Mouse (Mus musculus) olfactory bulb, adult 2 months (tissue): ENCODE data around the gene Dpt. TPM values are rescaled to one million over a fixed set of nuclear protein-coding genes. Genes with fewer than 3 reads are reported as not detected.
"Not testable (repeated sequence)": the region's sequence is repeated elsewhere in the genome, so short reads cannot be mapped to it uniquely, and the experiment has no call there.

Experiments
- H3K27ac ChIP-seq: fragments of 200-500 bp; 2 replicates; pipeline ENCODE4 v1.5.1; 2012; ENCODE audit warnings: low read depth, low read length; ENCODE audit not compliant: insufficient read depth
- H3K4me1 ChIP-seq: fragments of 200-500 bp; 2 replicates; pipeline ENCODE4 v1.6.1; 2012; ENCODE audit warnings: low read length; ENCODE audit not compliant: control insufficient read depth, insufficient read depth
- H3K4me3 ChIP-seq: fragments of 200-500 bp; 2 replicates; pipeline ENCODE4 v1.5.1; 2012; ENCODE audit warnings: mild to moderate bottlenecking, low read depth, low read length, moderate library complexity; ENCODE audit not compliant: insufficient read depth
- CTCF ChIP-seq: fragments of 200-500 bp; IDR thresholded peaks from 2 replicates; pipeline ENCODE4 v1.5.1; 2012; ENCODE audit warnings: low read depth, mild to moderate bottlenecking, low read length, moderate library complexity; ENCODE audit not compliant: insufficient read depth
- POLR2A ChIP-seq: fragments of 200-500 bp; IDR thresholded peaks from 2 replicates; pipeline ENCODE4 v1.6.1; 2012; ENCODE audit warnings: mild to moderate bottlenecking, low read depth, low read length, moderate library complexity; ENCODE audit not compliant: insufficient read depth
- WGBS: fragments of 180-500 bp; shearing (Covaris S2); methylation state at CpG from one replicate; pipeline ENCODE4 v1.1.7; 2018; 5-methylcytosine and 5-hydroxymethylcytosine counted together
- polyA plus RNA-seq: library from polyadenylated mRNA; stranded (reverse); fragments of >200 nt; gene quantifications from 2 replicates; pipeline ENCODE4 v1.2.4, GENCODE M21; 2012; ENCODE audit warnings: low replicate concordance; ENCODE audit not compliant: missing spikeins, insufficient read depth, insufficient read length

Gene Dpt
- polyA plus RNA-seq, 1 experiment = not detected

GRCm38 (mm10) chr1:164786165-164786564, 10.3 kb upstream of the Dpt start:
- TF ChIP-seq POLR2A = no peak
- no peak for TF ChIP-seq CTCF
- Histone ChIP-seq H3K4me1 (peaks cover 3% of the 10 kb centered on the region), H3K4me3 (no peak overlapping the region), H3K27ac (no peak overlapping the region)
- 72% methylated on average over 5 of the region's 5 CpGs for WGBS

GRCm38 (mm10) chr1:164787771-164788170, 8.7 kb upstream of the Dpt start:
- Histone ChIP-seq H3K27ac (peak overlapping the region; percentile 59; the same call in 1 of the 2 replicates), H3K4me1 (peaks cover 3% of the 10 kb centered on the region), H3K4me3 (no peak overlapping the region)
- 30% methylated on average over 7 of the region's 7 CpGs for WGBS
- TF ChIP-seq POLR2A (no peak), CTCF (no peak)

DNA sequence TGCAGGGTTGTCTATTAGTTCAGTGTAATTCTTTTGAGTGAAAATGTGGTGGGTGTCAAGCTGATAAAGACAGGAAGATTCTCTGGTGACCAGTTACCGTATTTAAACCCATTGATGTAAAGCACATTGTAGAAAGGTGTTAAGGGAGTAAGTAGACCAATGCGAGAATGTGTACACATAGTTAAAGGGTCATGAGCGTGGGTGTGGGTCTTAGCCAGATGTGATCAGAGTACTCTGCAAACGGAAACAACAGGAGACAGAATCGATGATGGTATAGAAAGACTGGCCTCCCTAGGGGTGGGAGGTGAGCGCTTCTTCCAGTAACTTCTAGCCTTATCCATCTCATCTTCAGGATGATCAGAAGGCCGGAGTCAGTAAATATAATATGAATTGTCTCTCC, 8.2 kb upstream of the Dpt start:
- H3K4me3 ChIP-seq = no peak overlapping the region
- WGBS = 93% methylated on average over 7 of the region's 7 CpGs
- H3K4me1 ChIP-seq = peaks cover 3% of the 10 kb centered on the region
- H3K27ac ChIP-seq = peak overlapping the region; percentile 59; the same call in 1 of the 2 replicates
- TF ChIP-seq CTCF (no peak), POLR2A (no peak)

DNA sequence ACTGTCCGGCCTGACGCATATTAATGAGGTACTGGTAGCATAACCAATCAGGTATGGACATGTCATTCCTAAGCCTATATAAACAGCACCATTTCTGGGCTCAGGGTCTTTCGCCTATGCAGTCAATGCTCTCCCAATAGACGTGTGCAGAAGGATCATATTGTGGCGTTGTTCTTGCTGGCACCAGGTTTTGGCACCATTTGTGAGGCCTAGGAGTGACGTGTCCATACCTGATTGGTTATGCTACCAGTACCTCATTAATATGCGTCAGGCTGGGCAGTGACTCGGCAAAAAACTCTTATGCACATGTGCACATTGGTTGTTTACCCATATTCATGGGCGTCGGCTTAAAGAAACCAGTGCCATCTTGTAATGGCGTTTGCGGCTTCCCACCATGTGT, 6.1 kb upstream of the Dpt start:
- not testable (repeated sequence) for H3K4me3 ChIP-seq, H3K4me1 ChIP-seq, H3K27ac ChIP-seq
- 98% methylated on average over 12 of the region's 12 CpGs for WGBS

- H3K4me3 ChIP-seq = no peak overlapping the region
- peaks cover 9% of the 10 kb centered on the region for H3K4me1 ChIP-seq
- no peak for TF ChIP-seq CTCF
- no peak for TF ChIP-seq POLR2A
- WGBS = 76% methylated on average over 4 of the region's 4 CpGs
- H3K27ac ChIP-seq = no peak overlapping the region
Observed at GRCm38 (mm10) chr1:164793049-164793448, 3.4 kb upstream of the Dpt start.

DNA sequence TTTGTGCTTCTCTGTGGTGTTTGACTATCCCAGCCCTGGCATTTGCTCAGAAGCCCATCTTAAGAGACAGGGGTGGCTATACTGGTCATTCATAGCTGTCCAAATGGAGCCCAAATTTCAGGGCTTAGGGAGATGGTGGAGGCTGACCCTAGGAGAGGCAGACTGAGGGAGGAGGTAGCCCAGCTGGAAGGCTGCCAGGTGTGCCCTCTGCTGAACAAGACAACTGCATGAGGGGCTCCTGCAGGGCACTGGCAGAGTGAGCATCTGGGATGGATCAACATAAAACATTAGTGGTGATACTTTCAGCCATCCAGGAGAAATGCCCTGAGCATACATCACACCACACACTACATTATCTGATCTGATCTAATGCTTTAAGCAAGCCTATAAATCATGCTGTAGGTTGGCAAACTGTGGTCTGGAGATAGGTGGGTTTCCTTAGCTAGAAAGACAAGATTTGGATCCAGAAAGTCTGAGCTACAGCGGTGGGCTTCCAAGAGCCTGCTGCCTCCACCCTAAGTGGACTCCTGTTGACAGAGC, 1.4 kb downstream of the Dpt start:
- no peak for TF ChIP-seq CTCF
- TF ChIP-seq POLR2A = no peak
- peak overlapping the region; percentile 97 for H3K27ac ChIP-seq
- H3K4me3 ChIP-seq = no peak overlapping the region
- H3K4me1 ChIP-seq = peaks cover 19% of the 10 kb centered on the region
- 91% methylated on average over 1 of the region's 1 CpGs for WGBS

- TF ChIP-seq CTCF = no peak
- TF ChIP-seq POLR2A = no peak
- Histone ChIP-seq H3K4me1 (peaks cover 19% of the 10 kb centered on the region), H3K27ac (peak overlapping the region; percentile 97), H3K4me3 (no peak overlapping the region)
- WGBS = 35% methylated on average over 1 of the region's 1 CpGs
Observed at GRCm38 (mm10) chr1:164798471-164798922, 2.1 kb downstream of the Dpt start.

DNA sequence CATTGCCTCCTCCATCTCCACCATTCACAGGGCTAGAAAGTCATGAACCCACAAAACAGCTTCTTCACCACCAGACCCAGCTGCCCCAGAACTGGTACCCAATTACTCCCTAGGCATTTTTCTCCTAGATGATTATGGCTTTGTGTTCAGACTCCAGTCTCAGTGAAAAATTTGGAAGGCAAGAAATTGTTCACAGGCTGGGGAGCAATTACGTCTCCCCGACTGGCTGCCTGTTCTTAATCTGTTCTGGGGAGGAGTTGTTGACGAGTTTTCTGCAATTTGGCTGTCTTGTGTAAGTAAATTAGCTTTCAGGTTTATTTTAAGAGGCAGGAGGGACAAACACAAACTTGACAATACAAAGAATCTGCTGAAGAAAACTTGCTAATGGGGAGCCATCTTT, 2.7 kb downstream of the Dpt start:
- WGBS = 18% methylated on average over 3 of the region's 3 CpGs
- Histone ChIP-seq H3K27ac (peak overlapping the region; percentile 97), H3K4me3 (no peak overlapping the region), H3K4me1 (peaks cover 19% of the 10 kb centered on the region)
- TF ChIP-seq CTCF (no peak), POLR2A (no peak)

- Histone ChIP-seq H3K4me3 (no peak overlapping the region), H3K4me1 (peaks cover 2% of the 10 kb centered on the region), H3K27ac (no peak overlapping the region)
- WGBS = 86% methylated on average over 11 of the region's 11 CpGs
- no peak for TF ChIP-seq POLR2A
- no peak for TF ChIP-seq CTCF
Observed at GRCm38 (mm10) chr1:164804277-164804676, 7.8 kb downstream of the Dpt start.
